Mouse (Mus musculus) thymus, postnatal 36 days (tissue): ENCODE measurements at regions not wholly inside any gene's neighbourhood (a gene's known extent, or its start where the extent isn't known, plus 50 kb on each side); places are given as distances from the start of the nearest gene placed in this dataset.
"Not testable (repeated sequence)": the region's sequence is repeated elsewhere in the genome, so short reads cannot be mapped to it uniquely, and the experiment has no call there.

Source experiments
- DNase-seq, 2 experiments: peaks; one replicate each; pipeline ENCODE4 v3.0.0; 2022; ENCODE audit warnings: mixed read lengths in 2 of 2

GRCm38 (mm10) chr13:5373191-5373590, 488.1 kb upstream of the Klf6 start:
- no peak for DNase-seq

GRCm38 (mm10) chr13:5408226-5408804, 453.0 kb upstream of the Klf6 start:
- DNase-seq: no peak

GRCm38 (mm10) chr13:5412052-5412451, 449.2 kb upstream of the Klf6 start:
- DNase-seq: no peak

- not testable (repeated sequence) for DNase-seq
These were observed 448.3 kb upstream of the Klf6 start for GRCm38 (mm10) chr13:5413009-5413408.

- DNase-seq: no peak
These were observed 437.2 kb upstream of the Klf6 start for GRCm38 (mm10) chr13:5424110-5424509.

- DNase-seq: no peak
These were observed 435.6 kb upstream of the Klf6 start for GRCm38 (mm10) chr13:5425491-5426232.

GRCm38 (mm10) chr13:5433652-5434051, 427.6 kb upstream of the Klf6 start:
- no peak for DNase-seq

GRCm38 (mm10) chr13:5435131-5435530, 426.2 kb upstream of the Klf6 start:
- DNase-seq: no peak

- no peak for DNase-seq
These were observed 425.1 kb upstream of the Klf6 start for GRCm38 (mm10) chr13:5436191-5436590.

GRCm38 (mm10) chr13:5440454-5440853, 420.8 kb upstream of the Klf6 start:
- DNase-seq: no peak

GRCm38 (mm10) chr13:5444759-5445478, 416.4 kb upstream of the Klf6 start:
- no peak for DNase-seq

GRCm38 (mm10) chr13:5448601-5449000, 412.7 kb upstream of the Klf6 start:
- DNase-seq: no peak

GRCm38 (mm10) chr13:5480779-5481178, 380.5 kb upstream of the Klf6 start:
- no peak for DNase-seq

GRCm38 (mm10) chr13:5492266-5492665, 369.0 kb upstream of the Klf6 start:
- DNase-seq: no peak

GRCm38 (mm10) chr13:5497535-5497934, 363.7 kb upstream of the Klf6 start:
- DNase-seq: no peak

GRCm38 (mm10) chr13:5511784-5512183, 349.5 kb upstream of the Klf6 start:
- no peak for DNase-seq

GRCm38 (mm10) chr13:5515552-5515951, 345.7 kb upstream of the Klf6 start:
- DNase-seq: no peak

- DNase-seq: no peak
These were observed 345.2 kb upstream of the Klf6 start for GRCm38 (mm10) chr13:5516088-5516487.

GRCm38 (mm10) chr13:5519181-5519580, 342.1 kb upstream of the Klf6 start:
- no peak for DNase-seq

- DNase-seq: no peak
These were observed 341.7 kb upstream of the Klf6 start for GRCm38 (mm10) chr13:5519600-5519999.

GRCm38 (mm10) chr13:5527400-5527799, 333.9 kb upstream of the Klf6 start:
- no peak for DNase-seq

- no peak for DNase-seq
These were observed 321.0 kb upstream of the Klf6 start for GRCm38 (mm10) chr13:5540321-5540720.

- DNase-seq: no peak
These were observed 315.8 kb upstream of the Klf6 start for GRCm38 (mm10) chr13:5545521-5545920.

- no peak for DNase-seq
These were observed 315.3 kb upstream of the Klf6 start for GRCm38 (mm10) chr13:5546011-5546410.
